Mouse (Mus musculus): ENCODE measurements around the gene Klf2. TPM values are rescaled to one million over a fixed set of nuclear protein-coding genes. Genes with fewer than 3 reads are reported as not detected.

The Klf2 gene
- total and polyA plus RNA-seq, 3 experiments, result 0.11 to 1.1 TPM; not detected in 1

- H3K4me1 ChIP-seq (ENCODE audit: insufficient read depth, low read depth, low read length), result peaks cover 10% of the 10 kb centered on the region
- H3K36me3 ChIP-seq (replicated peaks), result no peaks in the 10 kb centered on the region
- ATAC-seq (ENCODE audit: extremely low read depth, insufficient number of reproducible peaks, low FRiP score, poor library complexity, severe bottlenecking) (no peak), DNase-seq (ENCODE audit: low spot score) (no peak)
- peaks cover 17% of the 10 kb centered on the region for H3K9me3 ChIP-seq (replicated peaks)
- TF ChIP-seq CTCF (IDR thresholded peaks at IDR 0.05; ENCODE audit: low read depth, low read length) (no peak), GATA2 (IDR thresholded peaks at IDR 0.05; ENCODE audit: borderline replicate concordance, low read depth, low read length) (no peak), TAL1 (conservative IDR thresholded peaks at IDR 0.05; ENCODE audit: low read depth, low read length) (no peak), GATA1 (IDR thresholded peaks at IDR 0.05; ENCODE audit: borderline replicate concordance, low read length) (no peak), POLR2AphosphoS5 (IDR thresholded peaks at IDR 0.05; ENCODE audit: insufficient replicate concordance, low read depth, low read length) (no peak)
- peaks cover 29% of the 10 kb centered on the region for H3K27me3 ChIP-seq (ENCODE audit: insufficient read depth, low read length)
- no peak overlapping the region for H3K4me3 ChIP-seq (ENCODE audit: low read depth, low read length)
These were observed 5.3 kb downstream of the Klf2 start for GRCm38 (mm10) chr8:72324036-72324706.

GRCm38 (mm10) chr8:72324708-72325107, 5.9 kb downstream of the Klf2 start:
- ATAC-seq (ENCODE audit: extremely low read depth, insufficient number of reproducible peaks, low FRiP score, poor library complexity, severe bottlenecking), result no peak
- Histone ChIP-seq H3K9me3 (replicated peaks) (peaks cover 12% of the 10 kb centered on the region), H3K36me3 (replicated peaks) (no peaks in the 10 kb centered on the region), H3K27me3 (ENCODE audit: insufficient read depth, low read length) (peaks cover 30% of the 10 kb centered on the region), H3K4me3 (ENCODE audit: low read depth, low read length) (no peak overlapping the region), H3K4me1 (ENCODE audit: insufficient read depth, low read depth, low read length) (peaks cover 8% of the 10 kb centered on the region)
- DNase-seq (ENCODE audit: low spot score), result no peak
- TF ChIP-seq TAL1 (conservative IDR thresholded peaks at IDR 0.05; ENCODE audit: low read depth, low read length) (no peak), GATA2 (IDR thresholded peaks at IDR 0.05; ENCODE audit: borderline replicate concordance, low read depth, low read length) (no peak), POLR2AphosphoS5 (IDR thresholded peaks at IDR 0.05; ENCODE audit: insufficient replicate concordance, low read depth, low read length) (no peak), GATA1 (IDR thresholded peaks at IDR 0.05; ENCODE audit: borderline replicate concordance, low read length) (no peak), CTCF (IDR thresholded peaks at IDR 0.05; ENCODE audit: low read depth, low read length) (no peak)

GRCm38 (mm10) chr8:72329116-72329515, 10.3 kb downstream of the Klf2 start:
- H3K27me3 ChIP-seq (ENCODE audit: insufficient read depth, low read length), result peaks cover 33% of the 10 kb centered on the region

GRCm38 (mm10) chr8:72330806-72331516, 12.1 kb downstream of the Klf2 start:
- H3K9me3 ChIP-seq (replicated peaks), result no peaks in the 10 kb centered on the region
- H3K27me3 ChIP-seq (ENCODE audit: insufficient read depth, low read length), result peaks cover 22% of the 10 kb centered on the region
- ATAC-seq (ENCODE audit: extremely low read depth, insufficient number of reproducible peaks, low FRiP score, poor library complexity, severe bottlenecking) (no peak), DNase-seq (ENCODE audit: low spot score) (no peak)
- TF ChIP-seq CTCF (IDR thresholded peaks at IDR 0.05; ENCODE audit: low read depth, low read length) (no peak), POLR2AphosphoS5 (IDR thresholded peaks at IDR 0.05; ENCODE audit: insufficient replicate concordance, low read depth, low read length) (no peak), GATA1 (IDR thresholded peaks at IDR 0.05; ENCODE audit: borderline replicate concordance, low read length) (no peak), TAL1 (conservative IDR thresholded peaks at IDR 0.05; ENCODE audit: low read depth, low read length) (no peak), GATA2 (IDR thresholded peaks at IDR 0.05; ENCODE audit: borderline replicate concordance, low read depth, low read length) (no peak)
- H3K4me3 ChIP-seq (ENCODE audit: low read depth, low read length), result no peak overlapping the region
- H3K4me1 ChIP-seq (ENCODE audit: insufficient read depth, low read depth, low read length), result no peaks in the 10 kb centered on the region; the same call in 1 of the 2 replicates
- H3K36me3 ChIP-seq (replicated peaks), result peaks cover 9% of the 10 kb centered on the region

More at GRCm38 (mm10) chr8:72329116-72329515, 10.3 kb downstream of the Klf2 start:
- TF ChIP-seq CTCF (IDR thresholded peaks at IDR 0.05; ENCODE audit: low read depth, low read length) (no peak), GATA2 (IDR thresholded peaks at IDR 0.05; ENCODE audit: borderline replicate concordance, low read depth, low read length) (no peak), GATA1 (IDR thresholded peaks at IDR 0.05; ENCODE audit: borderline replicate concordance, low read length) (no peak), POLR2AphosphoS5 (IDR thresholded peaks at IDR 0.05; ENCODE audit: insufficient replicate concordance, low read depth, low read length) (no peak), TAL1 (conservative IDR thresholded peaks at IDR 0.05; ENCODE audit: low read depth, low read length) (no peak)
- H3K4me1 ChIP-seq (ENCODE audit: insufficient read depth, low read depth, low read length), result peaks cover 6% of the 10 kb centered on the region
- ATAC-seq (ENCODE audit: extremely low read depth, insufficient number of reproducible peaks, low FRiP score, poor library complexity, severe bottlenecking), result no peak
- no peaks in the 10 kb centered on the region for H3K36me3 ChIP-seq (replicated peaks)
- DNase-seq (ENCODE audit: low spot score), result no peak
- no peak overlapping the region for H3K4me3 ChIP-seq (ENCODE audit: low read depth, low read length)
- no peaks in the 10 kb centered on the region for H3K9me3 ChIP-seq (replicated peaks)

- TF ChIP-seq TAL1 (conservative IDR thresholded peaks at IDR 0.05; ENCODE audit: low read depth, low read length) (no peak), GATA2 (IDR thresholded peaks at IDR 0.05; ENCODE audit: borderline replicate concordance, low read depth, low read length) (no peak), POLR2AphosphoS5 (IDR thresholded peaks at IDR 0.05; ENCODE audit: insufficient replicate concordance, low read depth, low read length) (no peak), CTCF (IDR thresholded peaks at IDR 0.05; ENCODE audit: low read depth, low read length) (no peak), GATA1 (IDR thresholded peaks at IDR 0.05; ENCODE audit: borderline replicate concordance, low read length) (no peak)
- H3K36me3 ChIP-seq (replicated peaks), result peaks cover 9% of the 10 kb centered on the region
- DNase-seq (ENCODE audit: low spot score) (no peak), ATAC-seq (ENCODE audit: extremely low read depth, insufficient number of reproducible peaks, low FRiP score, poor library complexity, severe bottlenecking) (no peak)
- no peaks in the 10 kb centered on the region; the same call in 1 of the 2 replicates for H3K4me1 ChIP-seq (ENCODE audit: insufficient read depth, low read depth, low read length)
- H3K9me3 ChIP-seq (replicated peaks), result no peaks in the 10 kb centered on the region
- no peak overlapping the region for H3K4me3 ChIP-seq (ENCODE audit: low read depth, low read length)
- peaks cover 22% of the 10 kb centered on the region for H3K27me3 ChIP-seq (ENCODE audit: insufficient read depth, low read length)
These were observed 12.8 kb downstream of the Klf2 start for GRCm38 (mm10) chr8:72331631-72332030.

All from G1E (cell line).